ENCODE assay signal across 17 mouse cellular contexts in the genomic region with DNA sequence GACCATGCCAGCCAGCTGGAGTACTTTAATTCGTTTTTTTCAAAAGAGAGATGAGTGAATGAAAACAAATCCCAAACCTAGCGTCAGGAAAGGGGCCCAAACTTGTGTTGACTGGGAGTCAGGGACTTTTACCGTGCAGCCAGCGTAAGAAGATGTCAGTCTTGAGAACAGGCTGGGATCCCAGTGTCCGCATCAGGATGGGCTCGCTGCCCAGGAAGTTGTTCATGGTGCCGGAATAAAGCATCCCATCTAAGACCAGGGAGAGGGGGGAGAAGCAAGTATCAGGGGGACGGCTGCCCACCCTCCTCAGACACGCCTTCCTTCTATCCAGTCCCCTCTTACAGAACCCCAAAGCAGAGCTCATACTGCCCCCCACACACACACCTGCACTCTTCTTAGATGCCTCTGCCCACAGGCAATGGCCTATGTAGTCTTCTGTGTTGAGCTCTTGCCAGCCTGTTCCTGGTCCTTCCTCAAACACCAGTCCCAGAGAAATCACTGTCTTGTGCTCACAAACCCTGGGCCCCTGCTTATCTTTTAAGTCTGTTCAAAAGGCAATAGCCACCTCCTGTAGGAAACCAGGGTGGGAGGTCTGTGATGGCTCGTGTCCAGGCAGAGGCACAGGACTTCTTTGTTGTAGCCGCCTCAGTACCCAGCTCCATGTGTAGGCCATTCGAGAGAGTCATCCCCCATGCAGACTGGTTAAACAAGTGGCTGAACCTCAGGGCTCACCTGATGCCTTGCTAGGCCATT. TPM values are rescaled to one million over a fixed set of nuclear protein-coding genes. Genes with fewer than 3 reads are reported as not detected.
DNase-seq lines count a peak whose midpoint lies in the region; ATAC-seq and TF ChIP-seq lines count a peak whose summit lies in the region.
"Had no signal": no experiment of that assay in that cellular context is flagged by ENCODE, and none has a peak within 500 bp of the region (broad histone marks: within the 10 kb centered on the region; RNA-seq: fewer than 3 reads in every experiment).

No protein-coding gene starts in this region.

- H3K9ac ChIP-seq in heart, embryonic 11.5 days (ENCODE audit: low read depth, low read length): no peak overlapping the region
- 0 out of 2 replicates have a peak overlapping the region, but pooled peaks have one; percentile 8 for H3K9ac ChIP-seq in limb, embryonic 12.5 days (replicated peaks)
- no peak overlapping the region for H3K9ac ChIP-seq in stomach, postnatal 0 days (ENCODE audit: low read length)
- H3K9ac ChIP-seq: heart, embryonic 13.5 days; liver, embryonic 14.5 days had no signal

- no peak overlapping the region for H3K27ac ChIP-seq in heart, embryonic 11.5 days (ENCODE audit: low read depth, low read length)
- H3K27ac ChIP-seq in limb, embryonic 12.5 days: 0 out of 2 replicates have a peak overlapping the region, but pooled peaks have one; percentile 5
- no peak overlapping the region; the same call in 1 of the 2 replicates for H3K27ac ChIP-seq in stomach, postnatal 0 days (replicated peaks)
- H3K27ac ChIP-seq in layer of hippocampus, adult 2 months: no peak overlapping the region
- H3K27ac ChIP-seq: heart, embryonic 13.5 days; left cerebral cortex, adult 2 months; liver, embryonic 14.5 days; lung, embryonic 15.5 days had no signal

- TF ChIP-seq EP300 in stomach, postnatal 0 days (optimal IDR thresholded peaks at IDR 0.05): no peak

- WGBS in heart, embryonic 11.5 days (ENCODE audit: insufficient replicate concordance): 63% methylated on average over 12 of the region's 12 CpGs
- 85% methylated on average over 12 of the region's 12 CpGs for WGBS in limb, embryonic 12.5 days
- WGBS in stomach, postnatal 0 days: 66% methylated on average over 12 of the region's 12 CpGs

- DNase-seq in heart, postnatal 4 days: peak; percentile 38
- DNase-seq in testis, postnatal 10 days (ENCODE audit: low spot score): peak; percentile 71
- no peak for DNase-seq in testis, postnatal 14 days (ENCODE audit: low spot score)
- peak; percentile 55 for DNase-seq in stomach, postnatal 0 days (ENCODE audit: low spot score)
- no peak for DNase-seq in cerebellum, postnatal 14 days
- DNase-seq in layer of hippocampus, adult 2 months (ENCODE audit: low spot score in 2 of 2): no peak
- DNase-seq: forebrain, postnatal 0 days; kidney, adult 8-10 months; kidney, postnatal 14 days; lung, postnatal 4 days had no signal

- ATAC-seq in heart, embryonic 11.5 days (replicated peaks; ENCODE audit: insufficient number of reproducible peaks, low FRiP score, low TSS enrichment): no peak
- ATAC-seq in limb, embryonic 12.5 days (ENCODE audit: insufficient number of reproducible peaks, insufficient read depth, low FRiP score, low TSS enrichment, low read depth): no peak
- no peak for ATAC-seq in stomach, postnatal 0 days (ENCODE audit: low FRiP score, low TSS enrichment)

- no peak for TF ChIP-seq CTCF in stomach, postnatal 0 days (IDR thresholded peaks at IDR 0.05; ENCODE audit: low read depth)
- TF ChIP-seq CTCF in layer of hippocampus, adult 2 months (conservative IDR thresholded peaks at IDR 0.05): no peak

- H3K4me2 ChIP-seq in heart, embryonic 11.5 days: no peak overlapping the region
- no peak overlapping the region for H3K4me2 ChIP-seq in limb, embryonic 12.5 days
- H3K4me2 ChIP-seq in stomach, postnatal 0 days (replicated peaks; ENCODE audit: low read depth): no peak overlapping the region

- no peak overlapping the region for H3K4me3 ChIP-seq in heart, embryonic 11.5 days (ENCODE audit: low read depth, low read length)
- no peak overlapping the region for H3K4me3 ChIP-seq in limb, embryonic 12.5 days (replicated peaks)
- H3K4me3 ChIP-seq in stomach, postnatal 0 days (ENCODE audit: low read depth, low read length): no peak overlapping the region
- no peak overlapping the region for H3K4me3 ChIP-seq in layer of hippocampus, adult 2 months
- H3K4me3 ChIP-seq: erythroblast, embryonic 14.5 days; left cerebral cortex, adult 2 months had no signal

- no peaks in the 10 kb centered on the region for H3K36me3 ChIP-seq in heart, embryonic 11.5 days (ENCODE audit: control insufficient read depth, insufficient read depth, low read length)
- no peaks in the 10 kb centered on the region for H3K36me3 ChIP-seq in limb, embryonic 12.5 days
- H3K36me3 ChIP-seq in stomach, postnatal 0 days (ENCODE audit: control insufficient read depth, insufficient read depth, low read length): no peaks in the 10 kb centered on the region
- H3K36me3 ChIP-seq: heart, embryonic 13.5 days; lung, embryonic 15.5 days had no signal

- H3K9me3 ChIP-seq in heart, embryonic 11.5 days (replicated peaks; ENCODE audit: control insufficient read depth, low read length): no peaks in the 10 kb centered on the region
- no peaks in the 10 kb centered on the region for H3K9me3 ChIP-seq in limb, embryonic 12.5 days
- no peaks in the 10 kb centered on the region for H3K9me3 ChIP-seq in stomach, postnatal 0 days (ENCODE audit: control insufficient read depth, low read length)
- H3K9me3 ChIP-seq: heart, embryonic 13.5 days; lung, embryonic 15.5 days had no signal

- H3K27me3 ChIP-seq in heart, embryonic 11.5 days (ENCODE audit: control insufficient read depth, insufficient read depth, low read length): peaks cover 35% of the 10 kb centered on the region
- H3K27me3 ChIP-seq in limb, embryonic 12.5 days: peaks cover 13% of the 10 kb centered on the region
- H3K27me3 ChIP-seq in stomach, postnatal 0 days (ENCODE audit: control insufficient read depth, insufficient read depth, low read length): no peaks in the 10 kb centered on the region
- H3K27me3 ChIP-seq: lung, embryonic 15.5 days had no signal

- no peaks in the 10 kb centered on the region for H3K4me1 ChIP-seq in heart, embryonic 11.5 days (ENCODE audit: control insufficient read depth, insufficient read depth, low read length)
- peaks cover 17% of the 10 kb centered on the region for H3K4me1 ChIP-seq in limb, embryonic 12.5 days (replicated peaks)
- peaks cover 7% of the 10 kb centered on the region; the same call in 1 of the 2 replicates for H3K4me1 ChIP-seq in stomach, postnatal 0 days (replicated peaks; ENCODE audit: control insufficient read depth, insufficient read depth)

RNA-seq across cellular contexts. Expression of a gene that starts 10.4 kb away (rescaled TPM):
- total RNA-seq in heart, postnatal 4 days (2021): 1 to 10 TPM; 1.5 to 1.7 TPM
- 0.80 and 0.92 TPM in 2 replicates for polyA plus RNA-seq in heart, embryonic 11.5 days (2014; fragmentation: Nextera tagmentation; extraction: Ambion mirVana)
- 8.0 and 8.3 TPM in 2 replicates for polyA plus RNA-seq in limb, embryonic 12.5 days (2016; fragmentation: Nextera tagmentation; extraction: Ambion mirVana)
- polyA plus RNA-seq in stomach, postnatal 0 days (2015; fragmentation: Nextera tagmentation; extraction: Ambion mirVana): 27.9 and 32.7 TPM in 2 replicates
- 10 to 100 TPM; 37.0 to 42.9 TPM for total RNA-seq in layer of hippocampus, adult 2 months (2021)

RNA-seq across cellular contexts. Expression of a gene that starts 25.6 kb away (rescaled TPM):
- total RNA-seq in heart, postnatal 4 days (2021): 10 to 100 TPM; 13.9 to 14.6 TPM
- 14.8 and 15.6 TPM in 2 replicates for polyA plus RNA-seq in heart, embryonic 11.5 days (2014; fragmentation: Nextera tagmentation; extraction: Ambion mirVana)
- polyA plus RNA-seq in limb, embryonic 12.5 days (2016; fragmentation: Nextera tagmentation; extraction: Ambion mirVana): 13.7 and 16.2 TPM in 2 replicates
- 9.7 and 9.8 TPM in 2 replicates for polyA plus RNA-seq in stomach, postnatal 0 days (2015; fragmentation: Nextera tagmentation; extraction: Ambion mirVana)
- total RNA-seq in layer of hippocampus, adult 2 months (2021): 10 to 100 TPM; 69.5 to 71.8 TPM

RNA-seq across cellular contexts. Expression of a gene that starts 40.4 kb away (rescaled TPM):
- 10 to 100 TPM; 87.5 to 88.0 TPM for total RNA-seq in heart, postnatal 4 days (2021)
- 115 and 118 TPM in 2 replicates for polyA plus RNA-seq in heart, embryonic 11.5 days (2014; fragmentation: Nextera tagmentation; extraction: Ambion mirVana)
- polyA plus RNA-seq in limb, embryonic 12.5 days (2016; fragmentation: Nextera tagmentation; extraction: Ambion mirVana): 149 and 151 TPM in 2 replicates
- 55.6 and 58.1 TPM in 2 replicates for polyA plus RNA-seq in stomach, postnatal 0 days (2015; fragmentation: Nextera tagmentation; extraction: Ambion mirVana)
- total RNA-seq in layer of hippocampus, adult 2 months (2021): 1 to 10 TPM; 6.4 to 6.8 TPM

RNA-seq across cellular contexts. Expression of a gene that starts 59.2 kb away (rescaled TPM):
- 100 to 1,000 TPM; 178 to 181 TPM for total RNA-seq in heart, postnatal 4 days (2021)
- polyA plus RNA-seq in heart, embryonic 11.5 days (2014; fragmentation: Nextera tagmentation; extraction: Ambion mirVana): 78.2 and 82.0 TPM in 2 replicates
- polyA plus RNA-seq in limb, embryonic 12.5 days (2016; fragmentation: Nextera tagmentation; extraction: Ambion mirVana): 51.8 and 56.4 TPM in 2 replicates
- polyA plus RNA-seq in stomach, postnatal 0 days (2015; fragmentation: Nextera tagmentation; extraction: Ambion mirVana): 250 and 267 TPM in 2 replicates
- total RNA-seq in layer of hippocampus, adult 2 months (2021): 10 to 100 TPM; 34.6 to 36.1 TPM

Comparison
In these comparisons a context has a peak if more than half of its experiments do, and no peak if none do; other contexts are left out.
1. DNase-seq: peak in heart, postnatal 4 days (single experiment), testis, postnatal 10 days (single experiment) and stomach, postnatal 0 days (single experiment); none in testis, postnatal 14 days (single experiment), cerebellum, postnatal 14 days (0 of 2) and layer of hippocampus, adult 2 months (0 of 2).